ENCODE assay signal across 10 mouse cellular contexts in the genomic region with DNA sequence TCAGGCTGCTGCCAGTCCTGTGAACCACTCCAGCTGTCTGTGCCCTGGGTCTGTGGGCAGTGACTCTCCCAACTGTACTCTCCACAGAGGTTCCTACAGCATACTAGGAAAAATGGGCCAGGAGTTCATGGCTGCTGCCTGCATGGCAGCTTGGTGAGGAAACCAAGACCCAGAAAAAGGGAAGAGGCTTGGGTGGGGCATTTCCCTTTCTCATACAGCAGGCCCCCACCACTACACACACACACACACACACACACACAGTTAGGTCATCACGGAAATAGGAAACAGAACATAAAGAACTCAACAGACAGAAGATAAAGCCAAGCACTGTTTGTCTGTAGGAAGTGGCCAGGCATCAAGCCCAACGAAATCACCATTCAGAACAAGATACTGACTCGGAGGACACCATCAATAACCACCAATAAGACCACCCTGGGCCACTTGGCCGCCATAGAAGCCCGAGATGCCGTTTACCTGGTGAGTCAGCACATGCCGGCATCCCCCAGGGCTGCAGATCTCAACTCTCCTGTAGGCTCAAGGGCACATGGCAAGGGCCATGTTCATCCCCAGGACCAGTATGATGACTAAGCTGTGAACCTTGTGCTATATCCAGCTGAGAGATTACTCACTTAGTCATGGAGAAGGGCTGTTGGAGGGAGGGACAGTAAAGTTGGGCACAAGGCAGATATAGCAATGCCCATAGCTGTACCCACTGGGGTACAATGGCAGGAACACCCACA. TPM values are rescaled to one million over a fixed set of nuclear protein-coding genes. Genes with fewer than 3 reads are reported as not detected.
DNase-seq lines count a peak whose midpoint lies in the region; ATAC-seq and TF ChIP-seq lines count a peak whose summit lies in the region.
"Had no signal": no experiment of that assay in that cellular context is flagged by ENCODE, and none has a peak within 500 bp of the region (broad histone marks: within the 10 kb centered on the region; RNA-seq: fewer than 3 reads in every experiment).

No protein-coding gene starts in this region.

- DNase-seq in kidney, adult 9 months, result no peak
- DNase-seq in adrenal gland, postnatal 10 days, result peak; percentile 46
- DNase-seq in lung, embryonic 14.5 days, result peak; percentile 27
- peak; percentile 76 for DNase-seq in splenic B cell, adult 2 months (ENCODE audit: low read depth, low spot score)
- DNase-seq in gastrocnemius, adult 18-20 months (ENCODE audit: low spot score), result no peak
- DNase-seq in hindbrain, embryonic 14.5 days (ENCODE audit: low spot score), result no peak

- no peak for TF ChIP-seq CTCF in lung, embryonic 14.5 days (IDR thresholded peaks at IDR 0.05; ENCODE audit: low read depth)

- no peak overlapping the region for H3K4me2 ChIP-seq in kidney, embryonic 16.5 days (replicated peaks; ENCODE audit: low read depth, low read length)
- no peak overlapping the region for H3K4me2 ChIP-seq in lung, embryonic 14.5 days
- no peak overlapping the region for H3K4me2 ChIP-seq in hindbrain, embryonic 14.5 days (replicated peaks)
- H3K4me2 ChIP-seq: embryonic facial prominence, embryonic 12.5 days; heart, embryonic 13.5 days had no signal

- no peak overlapping the region for H3K4me3 ChIP-seq in kidney, embryonic 16.5 days (ENCODE audit: low read length)
- no peak overlapping the region for H3K4me3 ChIP-seq in lung, embryonic 14.5 days (ENCODE audit: low read depth, low read length)
- no peak overlapping the region for H3K4me3 ChIP-seq in hindbrain, embryonic 14.5 days (replicated peaks; ENCODE audit: low read length)
- H3K4me3 ChIP-seq: embryonic facial prominence, embryonic 12.5 days; heart, embryonic 13.5 days had no signal

- H3K9ac ChIP-seq in kidney, embryonic 16.5 days (replicated peaks; ENCODE audit: low read length), result no peak overlapping the region
- H3K9ac ChIP-seq in lung, embryonic 14.5 days, result no peak overlapping the region
- no peak overlapping the region for H3K9ac ChIP-seq in hindbrain, embryonic 14.5 days
- H3K9ac ChIP-seq: embryonic facial prominence, embryonic 12.5 days; heart, embryonic 13.5 days had no signal

- H3K36me3 ChIP-seq in kidney, embryonic 16.5 days (ENCODE audit: insufficient read depth, low read length), result no peaks in the 10 kb centered on the region
- H3K36me3 ChIP-seq in lung, embryonic 14.5 days (ENCODE audit: insufficient read depth), result no peaks in the 10 kb centered on the region
- H3K36me3 ChIP-seq in splenic B cell, adult 2 months (ENCODE audit: control insufficient read depth, insufficient read depth, low read length, poor library complexity, severe bottlenecking), result no peaks in the 10 kb centered on the region
- H3K36me3 ChIP-seq in hindbrain, embryonic 14.5 days (replicated peaks; ENCODE audit: control insufficient read depth, insufficient read depth), result no peaks in the 10 kb centered on the region
- H3K36me3 ChIP-seq: embryonic facial prominence, embryonic 12.5 days; heart, embryonic 13.5 days had no signal

- H3K27ac ChIP-seq in kidney, embryonic 16.5 days (ENCODE audit: low read length), result no peak overlapping the region
- H3K27ac ChIP-seq in lung, embryonic 14.5 days (ENCODE audit: low read depth), result peak overlapping the region; percentile 52; the same call in 1 of the 2 replicates
- no peak overlapping the region for H3K27ac ChIP-seq in hindbrain, embryonic 14.5 days
- H3K27ac ChIP-seq: embryonic facial prominence, embryonic 12.5 days; heart, embryonic 13.5 days had no signal

- WGBS in kidney, embryonic 16.5 days, result 72% methylated on average over 7 of the region's 7 CpGs
- WGBS in lung, embryonic 14.5 days, result 69% methylated on average over 7 of the region's 7 CpGs
- WGBS in hindbrain, embryonic 14.5 days, result 92% methylated on average over 7 of the region's 7 CpGs

- no peaks in the 10 kb centered on the region for H3K9me3 ChIP-seq in kidney, embryonic 16.5 days (ENCODE audit: low read length)
- no peaks in the 10 kb centered on the region for H3K9me3 ChIP-seq in lung, embryonic 14.5 days (ENCODE audit: low read depth, low read length)
- H3K9me3 ChIP-seq in hindbrain, embryonic 14.5 days (ENCODE audit: control insufficient read depth, low read length), result no peaks in the 10 kb centered on the region
- H3K9me3 ChIP-seq: embryonic facial prominence, embryonic 12.5 days; heart, embryonic 13.5 days had no signal

- H3K4me1 ChIP-seq in kidney, embryonic 16.5 days (ENCODE audit: insufficient read depth, low read length), result no peaks in the 10 kb centered on the region
- no peaks in the 10 kb centered on the region; the same call in 1 of the 2 replicates for H3K4me1 ChIP-seq in lung, embryonic 14.5 days (ENCODE audit: insufficient read depth)
- H3K4me1 ChIP-seq in hindbrain, embryonic 14.5 days (replicated peaks; ENCODE audit: control insufficient read depth, insufficient read depth, low read length), result no peaks in the 10 kb centered on the region
- H3K4me1 ChIP-seq: embryonic facial prominence, embryonic 12.5 days had no signal

- 0 out of 2 replicates have a peak, but pooled peaks have one; percentile 27 for ATAC-seq in kidney, embryonic 16.5 days (ENCODE audit: low FRiP score, low TSS enrichment)
- ATAC-seq in lung, embryonic 14.5 days (ENCODE audit: insufficient read depth), result no peak
- ATAC-seq in hindbrain, embryonic 14.5 days (ENCODE audit: low FRiP score), result no peak
- ATAC-seq in frontal cortex, adult (ENCODE audit: low TSS enrichment), result no peak

- H3K27me3 ChIP-seq in kidney, embryonic 16.5 days (ENCODE audit: insufficient read depth, low read length), result no peaks in the 10 kb centered on the region
- no peaks in the 10 kb centered on the region for H3K27me3 ChIP-seq in lung, embryonic 14.5 days (ENCODE audit: insufficient read depth, low read length)
- H3K27me3 ChIP-seq in splenic B cell, adult 2 months (ENCODE audit: control insufficient read depth, insufficient read depth, low read length, poor library complexity, severe bottlenecking), result no peaks in the 10 kb centered on the region
- no peaks in the 10 kb centered on the region for H3K27me3 ChIP-seq in hindbrain, embryonic 14.5 days (ENCODE audit: control insufficient read depth, insufficient read depth, low read length)
- H3K27me3 ChIP-seq: embryonic facial prominence, embryonic 12.5 days; heart, embryonic 13.5 days had no signal

RNA-seq across cellular contexts. Expression of a gene that starts 15.9 kb away (rescaled TPM):
- polyA plus RNA-seq in kidney, embryonic 16.5 days (2015; fragmentation: Nextera tagmentation; extraction: Ambion mirVana), result 20.1 and 20.5 TPM in 2 replicates
- total RNA-seq in adrenal gland, postnatal 10 days (2021), result 10 to 100 TPM; 16.8 to 21.0 TPM
- 15.8 and 17.0 TPM in 2 replicates for polyA plus RNA-seq in lung, embryonic 14.5 days (2014; fragmentation: Nextera tagmentation; extraction: Ambion mirVana)
- 1 to 10 TPM; 7.3 to 9.7 TPM for total RNA-seq in gastrocnemius, adult 18-20 months (2021)
- 32.6 and 36.4 TPM in 2 replicates for polyA plus RNA-seq in hindbrain, embryonic 14.5 days (2014; fragmentation: Nextera tagmentation; extraction: Ambion mirVana)

RNA-seq across cellular contexts. Expression of a gene that starts 59.2 kb away (rescaled TPM):
- polyA plus RNA-seq in kidney, embryonic 16.5 days (2015; fragmentation: Nextera tagmentation; extraction: Ambion mirVana), result 0.79 and 0.86 TPM in 2 replicates
- total RNA-seq in adrenal gland, postnatal 10 days (2021), result under 1 TPM; 0.06 to 0.09 TPM
- 0.13 and 0.30 TPM in 2 replicates for polyA plus RNA-seq in lung, embryonic 14.5 days (2014; fragmentation: Nextera tagmentation; extraction: Ambion mirVana)
- total RNA-seq in gastrocnemius, adult 18-20 months (2021), result not detected
- polyA plus RNA-seq in hindbrain, embryonic 14.5 days (2014; fragmentation: Nextera tagmentation; extraction: Ambion mirVana), result 0.40 and 0.59 TPM in 2 replicates
- polyA plus RNA-seq: embryonic facial prominence, embryonic 12.5 days had no signal

Comparison
In these comparisons a context has a peak if more than half of its experiments do, and no peak if none do; other contexts are left out.
1. DNase-seq: peak in adrenal gland, postnatal 10 days (single experiment), lung, embryonic 14.5 days (single experiment) and splenic B cell, adult 2 months (single experiment); none in kidney, adult 9 months (single experiment), gastrocnemius, adult 18-20 months (single experiment) and hindbrain, embryonic 14.5 days (single experiment).